Mouse (Mus musculus) telencephalon, adult 2 months (tissue): ENCODE results near the gene Cyp39a1.

Source experiments
- DNase-seq: peaks from one replicate; pipeline ENCODE4 v3.0.0-alpha.2; 2011; ENCODE audit warnings: low read depth, low spot score

Cyp39a1 gene

DNA sequence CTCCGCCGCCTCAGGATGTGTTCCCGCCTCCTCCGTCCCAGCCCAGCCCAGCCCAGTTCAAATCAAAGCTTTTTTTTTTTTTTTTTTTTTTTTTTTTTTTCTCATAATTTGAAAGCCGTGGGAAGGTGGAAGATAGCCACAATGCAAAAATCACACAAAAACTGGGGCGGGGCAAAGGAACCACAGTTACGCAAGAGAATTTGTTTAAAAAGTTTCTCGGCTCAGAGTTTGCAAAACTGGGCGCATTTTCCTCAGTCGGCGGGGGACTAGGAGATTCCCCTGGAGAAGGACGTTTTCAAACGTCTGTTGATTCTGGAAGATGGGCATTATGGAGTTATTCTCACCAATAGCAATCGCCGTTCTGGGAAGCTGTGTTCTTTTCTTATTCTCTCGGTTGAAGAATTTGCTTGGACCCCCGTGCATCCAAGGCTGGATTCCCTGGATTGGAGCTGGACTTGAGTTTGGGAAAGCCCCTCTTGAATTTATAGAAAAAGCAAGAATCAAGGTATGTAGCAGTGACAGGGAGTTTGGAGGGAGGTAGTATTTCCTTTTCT is at the start of gene Cyp39a1:
TSS of gene Cyp39a1 (plus strand) at position 136 of the 554 bp plus-strand sequence.
- no peak for DNase-seq

- DNase-seq: no peak
Measured at GRCm38 (mm10) chr17:43619156-43619555, 48.1 kb upstream of the Cyp39a1 start.

- no peak for DNase-seq
Measured at GRCm38 (mm10) chr17:43622076-43622475, 45.1 kb upstream of the Cyp39a1 start.

DNA sequence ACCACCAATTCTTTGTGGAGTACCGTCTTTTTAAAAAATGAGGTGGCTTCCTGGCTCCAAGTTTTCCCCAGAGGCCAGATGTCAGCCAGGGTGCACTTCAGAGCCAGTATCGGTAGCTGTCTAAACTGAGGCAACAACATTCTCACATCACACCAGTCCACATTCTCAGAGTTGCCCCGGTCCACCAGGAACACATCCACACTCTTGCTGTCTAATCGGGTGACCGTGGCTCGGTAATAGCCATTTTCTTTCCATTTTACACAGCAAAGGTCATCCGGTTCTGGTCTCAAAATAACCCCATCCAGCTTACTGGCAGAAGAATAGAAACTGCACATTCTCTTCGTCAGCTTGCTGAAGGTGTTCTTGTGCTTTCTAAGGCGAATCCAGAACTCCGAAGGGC is 39.0 kb upstream of the Cyp39a1 start:
- no peak for DNase-seq

DNA sequence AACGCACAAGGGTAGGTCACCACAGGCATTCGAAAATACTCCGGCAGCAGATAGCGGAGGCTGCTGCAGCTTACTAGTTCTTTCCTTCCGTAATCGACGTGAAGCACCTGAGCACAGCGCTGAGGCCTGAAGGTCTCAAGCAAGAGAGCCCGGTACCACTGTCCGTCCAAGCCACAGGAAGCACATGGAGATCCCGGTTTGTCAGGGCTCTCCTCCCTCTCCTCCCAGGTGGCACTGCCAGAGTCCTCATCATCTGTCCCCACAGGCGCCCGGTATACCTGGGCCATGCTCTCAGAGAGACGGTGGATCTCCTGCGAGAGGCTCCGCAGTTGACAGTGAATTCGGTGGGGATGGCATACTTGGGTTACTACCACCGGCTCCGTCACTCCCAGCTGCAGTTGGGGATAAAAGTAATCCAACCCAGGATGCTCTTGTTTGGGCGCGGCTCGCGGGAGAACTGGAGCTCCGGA is 38.2 kb upstream of the Cyp39a1 start:
- no peak for DNase-seq

DNA sequence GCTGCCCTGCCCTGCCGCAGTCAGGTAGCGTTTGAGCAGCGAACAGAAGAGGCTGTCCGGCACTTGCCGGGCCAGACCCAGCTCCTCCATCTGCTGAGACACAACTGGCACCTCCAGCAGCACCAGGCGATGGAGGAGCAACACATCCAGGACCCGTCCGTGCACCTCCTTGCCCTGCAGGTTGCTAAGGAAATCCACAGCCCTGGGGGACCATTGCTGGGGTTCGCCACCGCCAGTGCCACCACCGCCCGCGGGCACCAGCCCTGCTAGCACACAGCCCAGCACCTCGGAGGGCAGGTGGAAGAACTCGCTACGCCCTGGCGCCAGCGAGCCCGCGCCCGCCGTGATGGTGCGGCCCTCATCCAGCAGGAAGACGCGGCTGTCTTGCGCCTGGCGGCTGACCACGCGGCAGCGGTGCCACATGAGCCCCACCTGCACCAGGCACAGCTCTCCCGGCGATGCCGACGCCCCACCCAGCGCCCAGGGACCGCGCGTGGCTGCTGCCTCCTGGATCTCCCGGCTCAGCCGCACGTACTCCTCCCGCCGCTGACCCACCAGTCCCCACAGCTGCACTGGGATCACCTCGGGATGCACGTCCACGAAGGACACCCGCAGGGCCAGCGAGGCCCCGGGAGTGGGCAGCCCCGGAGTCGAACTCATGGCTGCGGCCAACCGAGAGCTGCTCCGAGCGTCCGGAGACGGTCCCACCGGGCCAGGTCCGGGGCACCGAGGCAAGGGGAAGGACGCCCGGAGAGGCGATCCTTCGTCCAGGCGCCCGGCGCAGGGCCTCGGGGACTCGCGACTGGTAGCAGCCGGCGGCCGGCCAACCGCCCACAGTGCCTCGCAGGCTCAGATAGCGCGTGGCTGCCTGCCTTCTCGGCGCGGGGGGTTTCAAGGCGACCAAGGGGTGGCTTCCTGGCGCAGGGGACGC is 37.5 kb upstream of the Cyp39a1 start, which contains the start of gene Tdrd6:
TSS of gene Tdrd6 (minus strand) at position 804 of the 931 bp plus-strand sequence.
- DNase-seq: no peak

- DNase-seq: no peak
Measured at GRCm38 (mm10) chr17:43630427-43630760, 36.8 kb upstream of the Cyp39a1 start.

GRCm38 (mm10) chr17:43637146-43637545 is 30.1 kb upstream of the Cyp39a1 start:
- DNase-seq: no peak

GRCm38 (mm10) chr17:43640825-43641224 is 26.4 kb upstream of the Cyp39a1 start:
- DNase-seq: no peak

DNA sequence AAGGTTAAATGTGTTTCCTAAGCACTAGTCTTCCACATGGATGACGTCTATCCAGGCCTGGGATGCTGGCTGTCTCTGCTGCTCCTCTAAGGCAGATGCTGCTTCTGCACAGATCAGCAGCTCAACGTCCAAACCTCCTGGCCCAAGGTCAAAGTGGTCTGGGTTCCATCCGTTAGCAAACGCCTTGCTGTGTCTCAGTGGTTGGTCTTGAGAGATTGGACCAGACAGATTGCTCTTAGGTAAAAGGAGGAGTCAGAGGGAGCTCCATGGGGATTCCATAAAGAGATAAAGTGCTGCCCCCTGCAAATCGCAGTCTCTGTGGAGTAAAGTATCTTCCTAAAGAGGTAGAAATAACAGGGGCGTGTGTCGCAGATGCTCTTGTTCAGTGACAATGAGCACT is 24.0 kb upstream of the Cyp39a1 start:
- no peak for DNase-seq

- no peak for DNase-seq
Measured at GRCm38 (mm10) chr17:43644375-43644774, 22.9 kb upstream of the Cyp39a1 start.

DNA sequence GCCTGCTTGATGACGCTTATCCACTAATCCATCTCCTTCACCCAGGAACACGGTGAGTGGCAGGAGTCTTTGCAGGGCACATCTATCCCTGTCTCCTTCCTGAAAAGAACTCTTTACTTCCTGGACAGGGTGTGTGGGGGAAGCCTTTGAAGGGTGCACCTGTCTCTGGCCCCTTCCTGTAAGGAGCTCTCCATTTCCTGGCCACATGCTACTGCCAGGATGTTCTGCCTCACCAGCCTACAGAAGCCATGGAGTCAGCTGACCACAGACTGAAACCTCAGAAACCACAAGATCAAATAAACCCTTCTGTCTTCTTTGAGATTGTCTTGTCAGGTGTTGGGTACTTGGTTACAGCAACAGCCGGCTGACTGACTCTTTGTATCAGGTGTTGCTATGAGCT is 22.1 kb upstream of the Cyp39a1 start:
- no peak for DNase-seq

GRCm38 (mm10) chr17:43646925-43647324 is 20.3 kb upstream of the Cyp39a1 start:
- no peak for DNase-seq

DNA sequence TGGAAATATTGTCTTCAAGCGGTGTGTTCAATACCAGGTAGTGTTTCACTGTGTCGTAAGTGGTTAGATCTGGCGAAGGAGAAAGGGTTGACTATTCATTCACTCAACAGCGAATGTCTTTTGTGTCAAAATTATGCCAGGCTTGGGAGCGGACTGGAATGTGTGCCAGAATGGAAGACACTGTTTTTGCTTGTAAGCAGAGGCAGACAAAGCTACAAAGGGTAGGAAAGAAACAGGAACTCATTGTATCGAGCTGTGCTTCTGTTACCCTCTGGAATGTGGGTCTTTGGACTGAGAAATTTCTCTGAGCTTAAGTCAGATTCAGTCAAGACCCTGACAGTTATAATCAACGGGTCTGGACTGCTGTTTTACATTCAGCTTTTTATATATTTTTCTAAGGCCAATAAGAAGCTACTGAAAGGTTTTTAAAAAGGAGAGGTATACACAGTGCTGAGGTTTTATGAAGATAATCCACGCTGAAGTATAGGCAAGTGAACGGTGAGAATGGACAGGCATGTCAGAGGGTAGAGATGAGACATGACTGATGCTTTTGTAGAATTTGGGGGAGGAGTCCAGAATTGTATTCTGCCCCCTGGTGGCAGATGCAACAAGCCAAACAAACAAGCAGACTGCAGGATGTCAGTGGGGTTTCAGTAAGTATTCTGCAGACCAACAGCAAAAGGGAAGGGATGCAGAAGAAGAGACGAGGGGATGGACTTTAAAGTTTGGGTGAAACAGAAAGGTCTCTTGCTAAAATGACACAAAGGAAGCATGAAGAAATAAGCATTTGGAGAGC is 17.4 kb upstream of the Cyp39a1 start:
- peak; percentile 16 for DNase-seq

- no peak for DNase-seq
Measured at GRCm38 (mm10) chr17:43651314-43652046, 15.7 kb upstream of the Cyp39a1 start.

GRCm38 (mm10) chr17:43666576-43667289 is 492 bp upstream of the Cyp39a1 start, which contains the start of gene Slc25a27:
TSS of gene Slc25a27 (minus strand) at chr17:43667214.
- DNase-seq: peak; percentile 87

- DNase-seq: no peak
Measured at GRCm38 (mm10) chr17:43669145-43669695, 2.0 kb downstream of the Cyp39a1 start.

- no peak for DNase-seq
Measured at GRCm38 (mm10) chr17:43671907-43672306, 4.7 kb downstream of the Cyp39a1 start.

DNA sequence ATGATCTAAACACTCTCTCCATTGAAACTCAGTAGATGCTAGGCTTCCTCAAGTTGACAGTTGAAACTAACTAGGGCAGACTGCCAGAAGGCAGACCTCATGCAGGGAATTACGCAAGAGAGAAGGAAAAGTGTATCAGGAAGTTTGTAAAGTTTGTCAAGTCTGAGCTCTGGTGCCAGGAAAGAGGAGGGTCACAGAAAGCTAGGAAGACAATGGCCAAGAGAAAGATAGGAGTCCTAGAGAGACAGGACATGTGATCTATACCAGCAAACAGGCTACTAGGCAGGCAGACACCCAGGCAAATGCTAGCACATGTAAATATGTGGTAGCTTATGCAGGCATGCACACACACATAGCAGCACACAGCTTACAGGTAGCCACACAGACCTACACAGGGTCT is 8.0 kb downstream of the Cyp39a1 start:
- no peak for DNase-seq

- DNase-seq: no peak
Measured at GRCm38 (mm10) chr17:43676241-43676640, 9.0 kb downstream of the Cyp39a1 start.
